Mouse (Mus musculus) stomach, postnatal 0 days (tissue): ENCODE results near the gene Pdia2. TPM values are rescaled to one million over a fixed set of nuclear protein-coding genes. Genes with fewer than 3 reads are reported as not detected.
A peak's percentile ranks its signal among the peaks of the same experiment; 100 is the strongest.

Experiments used
- ATAC-seq: fragments of 200-750 bp; cut with Nextera tagmentation; 2 replicates; pipeline ENCODE4 v1.8.0; 2017; ENCODE audit not compliant: low FRiP score, low TSS enrichment
- DNase-seq: peaks from one replicate; pipeline ENCODE4 v3.0.0-alpha.2; 2016; ENCODE audit warnings: low spot score
- H3K27ac ChIP-seq: fragments of 300-500 bp; sonication (generic); replicated peaks from 2 replicates; pipeline ENCODE4 v1.5.1; 2014; ENCODE audit warnings: mild to moderate bottlenecking, control low read depth
- H3K27me3 ChIP-seq: fragments of 300-500 bp; sonication (generic); 2 replicates; pipeline ENCODE4 v1.6.1; 2014; ENCODE audit warnings: low read length; ENCODE audit not compliant: control insufficient read depth, insufficient read depth
- H3K36me3 ChIP-seq: fragments of 300-500 bp; sonication (generic); 2 replicates; pipeline ENCODE4 v1.6.1; 2014; ENCODE audit warnings: low read length, mixed read lengths; ENCODE audit not compliant: control insufficient read depth, insufficient read depth
- H3K4me1 ChIP-seq: fragments of 300-500 bp; sonication (generic); replicated peaks from 2 replicates; pipeline ENCODE4 v1.6.1; 2014; ENCODE audit warnings: antibody characterized with exemption; ENCODE audit not compliant: control insufficient read depth, insufficient read depth
- H3K4me2 ChIP-seq: fragments of 300-500 bp; sonication (generic); replicated peaks from 2 replicates; pipeline ENCODE4 v1.6.1; 2014; ENCODE audit warnings: low read depth, mild to moderate bottlenecking, control low read depth, moderate library complexity
- H3K4me3 ChIP-seq: fragments of 300-500 bp; sonication (generic); 2 replicates; pipeline ENCODE4 v1.5.1; 2014; ENCODE audit warnings: low read depth, low read length, control low read depth
- H3K9ac ChIP-seq: fragments of 300-500 bp; sonication (generic); 2 replicates; pipeline ENCODE4 v1.6.1; 2014; ENCODE audit warnings: mild to moderate bottlenecking, low read length, control low read depth, mixed read lengths
- H3K9me3 ChIP-seq: fragments of 300-500 bp; sonication (generic); 2 replicates; pipeline ENCODE4 v1.6.1; 2016; ENCODE audit warnings: low read length; ENCODE audit not compliant: control insufficient read depth
- CTCF ChIP-seq: IDR thresholded peaks from 2 replicates; pipeline ENCODE4 v1.5.1; 2016; ENCODE audit warnings: antibody characterized with exemption, low read depth, mild to moderate bottlenecking, moderate library complexity
- EP300 ChIP-seq: optimal IDR thresholded peaks from 2 replicates; pipeline ENCODE3; 2016; ENCODE audit warnings: antibody characterized with exemption
- WGBS: fragments of 180-500 bp; shearing (Covaris S2); extraction: QIAGEN DNeasy Blood & Tissue Kit; methylation state at CpG from one replicate; pipeline ENCODE4 v1.1.7; 2014; 5-methylcytosine and 5-hydroxymethylcytosine counted together
- polyA plus RNA-seq: library from polyadenylated mRNA; unstranded; fragments of >200 nt; fragmentation: Nextera tagmentation; extraction: Ambion mirVana; gene quantifications from 2 replicates; pipeline ENCODE4 v1.2.1, GENCODE M21; 2015

Gene Pdia2
- 172 and 176 TPM in 2 replicates for polyA plus RNA-seq

DNA sequence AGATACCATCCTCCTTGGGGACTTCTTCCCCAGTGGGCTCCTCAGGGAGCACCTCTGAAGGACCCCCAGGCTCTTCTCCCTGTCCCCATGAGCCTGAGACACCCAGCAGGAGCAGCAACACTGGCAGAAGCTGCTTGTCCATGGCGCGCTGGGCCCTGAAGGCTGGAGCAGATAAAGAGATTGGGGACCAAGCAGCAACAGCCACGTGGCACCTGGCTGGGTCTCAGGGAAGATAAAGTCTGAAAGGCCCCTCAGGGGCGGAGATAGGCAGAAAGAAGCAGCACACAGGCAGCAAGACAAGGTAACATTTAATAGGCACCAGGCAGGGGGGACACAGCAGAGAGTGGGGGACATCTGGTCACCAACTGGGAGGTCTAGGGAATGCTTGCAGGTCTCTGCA is at the start of gene Pdia2:
Gene Pdia2, minus strand, starts transcription at position 196 of the 400 bp plus-strand sequence.
- Histone ChIP-seq H3K27ac (no peak within 1 kb of the TSS), H3K27me3 (no peaks in the 10 kb centered on the region; the same call in 1 of the 2 replicates), H3K9ac (no peak within 1 kb of the TSS), H3K4me2 (no peak within 1 kb of the TSS), H3K9me3 (no peaks in the 10 kb centered on the region), H3K36me3 (peaks cover 10% of the 10 kb centered on the region; the same call in 1 of the 2 replicates), H3K4me1 (no peaks in the 10 kb centered on the region), H3K4me3 (no peak within 1 kb of the TSS)
- TF ChIP-seq CTCF: no peak
- no peak for TF ChIP-seq EP300
- 53% methylated on average over 4 of the region's 4 CpGs for WGBS
- ATAC-seq (no peak), DNase-seq (peak; percentile 51)

DNA sequence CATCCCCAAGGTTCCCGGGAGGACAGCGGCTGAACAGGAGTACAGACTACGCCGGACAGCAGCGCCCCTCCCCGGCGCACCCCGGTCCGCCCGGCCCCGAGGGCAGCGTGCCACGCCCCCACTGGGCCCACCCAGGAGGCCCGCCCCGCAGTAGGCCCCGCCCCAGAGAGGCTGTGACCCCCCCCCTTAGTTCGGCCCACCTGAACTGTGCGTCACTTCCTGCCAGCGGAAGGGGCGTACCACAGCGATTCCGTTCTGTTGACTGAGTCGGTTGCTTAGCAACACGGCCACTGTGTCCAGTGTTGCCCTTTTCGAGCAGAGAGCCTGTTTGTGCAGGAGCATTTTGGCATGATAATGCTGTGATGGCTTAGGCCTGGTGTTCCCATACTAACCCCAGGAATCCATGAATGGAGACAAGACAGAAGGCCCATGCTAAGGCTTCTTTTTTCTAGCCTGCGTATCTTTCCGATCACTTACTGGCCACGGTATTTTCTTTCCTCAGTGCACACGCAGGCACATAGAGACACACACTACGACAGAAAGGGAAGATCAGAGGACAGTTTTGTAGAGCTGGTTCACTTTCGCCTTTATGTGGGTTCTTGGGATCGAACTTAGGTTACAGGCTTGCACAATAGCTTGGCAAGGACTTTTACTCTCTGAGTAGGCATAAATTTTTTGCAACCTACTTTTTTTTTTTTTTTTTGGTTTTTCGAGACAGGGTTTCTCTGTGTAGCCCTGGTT is 45.4 kb upstream of the Pdia2 start, which contains the start of gene Fam234a:
Gene Fam234a, minus strand, starts transcription at position 142 of the 741 bp plus-strand sequence.
- peak within 1 kb of the TSS; percentile 74 for H3K4me3 ChIP-seq
- TF ChIP-seq EP300 (no peak), CTCF (peak; percentile 23; the same call in 1 of the 2 replicates)
- H3K27ac ChIP-seq: peak within 1 kb of the TSS; percentile 87
- H3K27me3 ChIP-seq: no peaks in the 10 kb centered on the region
- 6% methylated on average over 32 of the region's 33 CpGs for WGBS
- H3K9ac ChIP-seq: peak within 1 kb of the TSS; percentile 65
- no peaks in the 10 kb centered on the region for H3K36me3 ChIP-seq
- no peaks in the 10 kb centered on the region for H3K9me3 ChIP-seq
- ATAC-seq (peak; percentile 95), DNase-seq (peak; percentile 99)
- H3K4me1 ChIP-seq: no peaks in the 10 kb centered on the region; the same call in none of the 2 replicates
- peak within 1 kb of the TSS; percentile 65 for H3K4me2 ChIP-seq

DNA sequence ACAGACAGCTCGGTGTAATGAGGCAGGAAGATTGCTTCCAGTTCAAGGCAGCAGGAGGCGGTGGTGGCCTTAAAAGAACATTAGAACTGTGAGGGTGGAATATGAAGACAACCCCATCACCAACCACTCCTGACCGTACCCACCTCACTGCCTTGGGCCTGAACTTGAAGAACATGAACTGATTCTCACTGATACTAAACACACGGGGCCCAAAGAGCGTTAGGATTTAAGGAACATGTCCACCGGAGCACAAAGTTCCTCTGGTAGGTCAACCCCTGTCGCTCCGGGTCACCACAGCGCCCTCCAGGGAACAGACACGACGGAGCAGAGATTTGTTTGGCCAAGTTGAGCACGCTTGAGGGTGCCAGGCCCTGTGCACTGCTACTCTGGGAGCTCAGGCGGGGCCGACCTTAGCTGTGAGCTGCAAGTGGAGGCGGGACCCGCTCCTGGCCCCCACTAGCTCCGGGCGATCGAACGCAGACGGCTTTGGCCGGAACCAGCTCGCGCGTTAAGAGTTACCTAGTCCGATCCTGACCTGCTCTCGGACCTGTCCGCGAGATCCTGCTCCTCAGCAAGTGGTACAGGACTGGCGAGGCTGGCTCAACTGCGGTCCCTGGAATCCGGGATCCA is 44.7 kb upstream of the Pdia2 start:
- peak overlapping the region; percentile 74 for H3K4me3 ChIP-seq
- TF ChIP-seq CTCF: peak; percentile 66
- no peak for TF ChIP-seq EP300
- peak; percentile 80 for ATAC-seq
- WGBS: under 1% methylated on average over 32 of the region's 32 CpGs
- H3K27me3 ChIP-seq: no peaks in the 10 kb centered on the region
- H3K27ac ChIP-seq: peak overlapping the region; percentile 87
- H3K4me1 ChIP-seq: no peaks in the 10 kb centered on the region; the same call in none of the 2 replicates
- H3K36me3 ChIP-seq: no peaks in the 10 kb centered on the region
- H3K9me3 ChIP-seq: no peaks in the 10 kb centered on the region
- peak; percentile 83 for DNase-seq
- H3K4me2 ChIP-seq: peak overlapping the region; percentile 65
- H3K9ac ChIP-seq: peak overlapping the region; percentile 65

DNA sequence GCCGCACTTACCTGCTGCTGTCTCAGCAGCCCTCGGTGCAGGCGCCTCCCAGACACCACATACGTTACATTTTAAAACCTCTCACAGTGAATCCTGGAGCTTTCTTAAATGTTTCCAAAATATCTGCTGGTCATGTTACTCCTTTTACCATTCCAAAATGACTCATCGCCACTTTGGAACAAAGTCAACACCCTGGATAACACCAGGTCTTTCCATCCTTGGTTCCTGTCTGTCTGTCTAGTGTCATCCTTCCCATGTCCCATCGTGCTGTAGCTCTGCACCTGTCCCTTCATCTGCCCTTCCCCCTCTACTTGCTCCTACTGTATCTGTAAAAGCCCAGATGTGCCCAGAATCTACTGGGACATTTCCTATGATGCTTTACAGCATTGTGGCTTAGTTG is 42.1 kb upstream of the Pdia2 start:
- no peaks in the 10 kb centered on the region; the same call in none of the 2 replicates for H3K4me1 ChIP-seq
- H3K27ac ChIP-seq: no peak overlapping the region
- 61% methylated on average over 6 of the region's 6 CpGs for WGBS
- no peak overlapping the region for H3K4me2 ChIP-seq
- H3K36me3 ChIP-seq: no peaks in the 10 kb centered on the region
- TF ChIP-seq EP300 (no peak), CTCF (no peak)
- H3K27me3 ChIP-seq: no peaks in the 10 kb centered on the region
- H3K9me3 ChIP-seq: no peaks in the 10 kb centered on the region
- H3K4me3 ChIP-seq: no peak overlapping the region
- H3K9ac ChIP-seq: no peak overlapping the region
- DNase-seq (no peak), ATAC-seq (no peak)

DNA sequence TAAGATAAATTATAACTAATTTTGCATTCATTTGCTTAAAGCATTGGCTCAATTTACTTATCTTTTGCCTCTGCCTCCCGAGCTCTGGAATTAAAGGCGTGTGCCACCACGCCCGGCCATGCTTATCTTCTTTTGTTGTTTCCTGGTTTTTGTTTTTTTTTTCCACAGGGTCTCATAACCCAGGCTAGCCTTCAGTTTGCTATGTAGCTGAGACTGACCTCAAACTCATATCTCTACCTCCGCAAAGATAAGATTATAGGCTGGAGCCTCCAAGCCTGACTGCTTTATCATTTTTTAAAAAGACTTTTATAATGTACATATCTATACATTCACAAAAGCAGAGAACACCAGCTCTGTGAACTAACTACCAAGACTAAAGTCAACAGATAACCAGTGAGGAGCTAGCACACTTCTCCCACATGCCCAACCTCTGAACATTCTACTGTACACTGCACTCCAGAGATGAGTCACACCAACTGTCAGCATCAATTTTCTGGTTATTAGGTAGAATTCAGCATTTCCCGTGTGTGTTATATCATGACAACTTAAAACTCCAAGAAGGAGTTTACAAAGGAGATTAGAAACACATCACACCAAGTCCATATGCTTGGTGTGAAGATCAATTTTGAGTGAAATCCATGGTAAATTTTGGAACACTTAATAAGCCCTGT is 41.4 kb upstream of the Pdia2 start:
- no peak overlapping the region for H3K4me2 ChIP-seq
- 52% methylated on average over 6 of the region's 6 CpGs for WGBS
- H3K27ac ChIP-seq: peak overlapping the region; percentile 41; the same call in 1 of the 2 replicates
- no peaks in the 10 kb centered on the region for H3K9me3 ChIP-seq
- peaks cover 2% of the 10 kb centered on the region for H3K4me1 ChIP-seq
- H3K9ac ChIP-seq: no peak overlapping the region
- no peak overlapping the region for H3K4me3 ChIP-seq
- TF ChIP-seq CTCF: no peak
- no peak for TF ChIP-seq EP300
- no peaks in the 10 kb centered on the region for H3K36me3 ChIP-seq
- H3K27me3 ChIP-seq: no peaks in the 10 kb centered on the region
- ATAC-seq (no peak), DNase-seq (no peak)
